In the genomic region with DNA sequence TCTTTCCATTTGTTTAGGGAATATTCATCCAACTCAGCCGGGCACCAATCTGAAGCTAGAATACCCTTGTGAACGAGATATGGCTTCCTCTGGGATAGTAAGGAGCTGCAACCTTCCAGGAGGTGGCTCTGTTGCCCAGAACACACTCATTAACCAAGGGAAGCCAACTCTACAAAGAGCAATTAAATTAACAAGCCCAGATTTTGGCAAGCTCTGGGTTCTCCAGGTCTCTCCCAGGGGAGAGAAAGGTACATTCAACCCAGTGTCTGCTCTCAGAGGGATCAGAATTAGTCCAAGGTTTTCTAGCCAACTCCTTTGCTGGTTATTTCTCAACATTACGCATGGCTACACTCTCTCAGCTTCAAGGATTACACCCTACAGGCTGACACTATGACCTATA, we compare ENCODE assay signal across 17 mouse cellular contexts. TPM values are rescaled to one million over a fixed set of nuclear protein-coding genes. Genes with fewer than 3 reads are reported as not detected.
DNase-seq lines count a peak whose midpoint lies in the region; ATAC-seq and TF ChIP-seq lines count a peak whose summit lies in the region.
"Had no signal": no experiment of that assay in that cellular context is flagged by ENCODE, and none has a peak within 500 bp of the region (broad histone marks: within the 10 kb centered on the region; RNA-seq: fewer than 3 reads in every experiment).

No protein-coding gene starts in this region.

- no peaks in the 10 kb centered on the region for H3K36me3 ChIP-seq in hindbrain, postnatal 0 days (ENCODE audit: insufficient read depth, low read length)
- H3K36me3 ChIP-seq in hindbrain, embryonic 13.5 days: no peaks in the 10 kb centered on the region
- H3K36me3 ChIP-seq in lung, postnatal 0 days (ENCODE audit: insufficient read depth, low read length): no peaks in the 10 kb centered on the region
- H3K36me3 ChIP-seq: heart, embryonic 13.5 days; lung, embryonic 15.5 days had no signal

- H3K9me3 ChIP-seq in hindbrain, postnatal 0 days (ENCODE audit: low read length): no peaks in the 10 kb centered on the region
- no peaks in the 10 kb centered on the region for H3K9me3 ChIP-seq in hindbrain, embryonic 13.5 days
- no peaks in the 10 kb centered on the region for H3K9me3 ChIP-seq in lung, postnatal 0 days (ENCODE audit: low read length)
- H3K9me3 ChIP-seq: heart, embryonic 13.5 days; lung, embryonic 15.5 days had no signal

- no peak overlapping the region for H3K4me3 ChIP-seq in hindbrain, postnatal 0 days (ENCODE audit: low read length)
- H3K4me3 ChIP-seq in hindbrain, embryonic 13.5 days: no peak overlapping the region
- H3K4me3 ChIP-seq in lung, postnatal 0 days (ENCODE audit: low read depth, low read length): no peak overlapping the region
- H3K4me3 ChIP-seq: heart, embryonic 13.5 days; lung, embryonic 15.5 days had no signal

- no peak for TF ChIP-seq POLR2A in brain, embryonic 14.5 days (IDR thresholded peaks at IDR 0.05; ENCODE audit: borderline replicate concordance, extremely low read depth, insufficient read depth, insufficient read length, poor library complexity, severe bottlenecking)

- no peak for TF ChIP-seq EP300 in lung, postnatal 0 days (IDR thresholded peaks at IDR 0.05)

- ATAC-seq in hindbrain, postnatal 0 days: no peak
- no peak for ATAC-seq in hindbrain, embryonic 13.5 days (ENCODE audit: low FRiP score)
- no peak for ATAC-seq in lung, postnatal 0 days
- ATAC-seq: activated CD4-positive, CD25-positive, alpha-beta regulatory T cell, adult 4 months; hindbrain, embryonic 16.5 days; midbrain, embryonic 16.5 days had no signal

- 67% methylated on average over 3 of the region's 3 CpGs for WGBS in hindbrain, postnatal 0 days
- WGBS in hindbrain, embryonic 13.5 days: 78% methylated on average over 3 of the region's 3 CpGs
- 53% methylated on average over 3 of the region's 3 CpGs for WGBS in lung, postnatal 0 days

- no peak overlapping the region for H3K9ac ChIP-seq in hindbrain, postnatal 0 days (replicated peaks; ENCODE audit: low read length)
- no peak overlapping the region for H3K9ac ChIP-seq in hindbrain, embryonic 13.5 days
- no peak overlapping the region for H3K9ac ChIP-seq in lung, postnatal 0 days (replicated peaks; ENCODE audit: low read depth)
- H3K9ac ChIP-seq: heart, embryonic 13.5 days; lung, embryonic 15.5 days had no signal

- DNase-seq in hindbrain, postnatal 0 days (ENCODE audit: low spot score): peak; percentile 6
- DNase-seq in lung, postnatal 0 days (ENCODE audit: low spot score): no peak
- no peak for DNase-seq in lung, postnatal 25 days (ENCODE audit: low spot score)
- DNase-seq in brain, embryonic 14.5 days (ENCODE audit: low read depth): peak; percentile 20
- peak; percentile 5 to 16 for DNase-seq in layer of hippocampus, postnatal 14 days (ENCODE audit: low spot score in 2 of 2)
- DNase-seq in thymus, postnatal 10 days (ENCODE audit: low spot score in 2 of 2): no peak
- DNase-seq: cerebellum, adult 9-11 months; right cerebral cortex, postnatal 25 days; thymus, postnatal 4 days had no signal

- H3K4me2 ChIP-seq in hindbrain, postnatal 0 days (ENCODE audit: low read depth, low read length): no peak overlapping the region
- H3K4me2 ChIP-seq in hindbrain, embryonic 13.5 days: no peak overlapping the region
- no peak overlapping the region for H3K4me2 ChIP-seq in lung, postnatal 0 days (replicated peaks; ENCODE audit: low read depth, low read length)
- H3K4me2 ChIP-seq: heart, embryonic 13.5 days; lung, embryonic 15.5 days had no signal

- TF ChIP-seq CTCF in hindbrain, postnatal 0 days (IDR thresholded peaks at IDR 0.05; ENCODE audit: low read depth): peak; percentile 29
- TF ChIP-seq CTCF in lung, postnatal 0 days (IDR thresholded peaks at IDR 0.05): peak; percentile 29; the same call in 1 of the 2 replicates
- no peak for TF ChIP-seq CTCF in brain, embryonic 14.5 days (IDR thresholded peaks at IDR 0.05; ENCODE audit: borderline replicate concordance, extremely low read depth, insufficient read depth, insufficient read length)

- no peaks in the 10 kb centered on the region for H3K27me3 ChIP-seq in hindbrain, postnatal 0 days (ENCODE audit: insufficient read depth, low read length)
- no peaks in the 10 kb centered on the region for H3K27me3 ChIP-seq in hindbrain, embryonic 13.5 days
- H3K27me3 ChIP-seq in lung, postnatal 0 days (replicated peaks; ENCODE audit: insufficient read depth, low read length): no peaks in the 10 kb centered on the region
- H3K27me3 ChIP-seq: heart, embryonic 13.5 days; lung, embryonic 15.5 days had no signal

- H3K4me1 ChIP-seq in hindbrain, postnatal 0 days (ENCODE audit: insufficient read depth, low read length): no peaks in the 10 kb centered on the region
- no peaks in the 10 kb centered on the region for H3K4me1 ChIP-seq in hindbrain, embryonic 13.5 days (replicated peaks)
- no peaks in the 10 kb centered on the region for H3K4me1 ChIP-seq in lung, postnatal 0 days (ENCODE audit: insufficient read depth, low read depth, low read length)
- H3K4me1 ChIP-seq: lung, embryonic 15.5 days had no signal

- H3K27ac ChIP-seq in hindbrain, postnatal 0 days: no peak overlapping the region
- H3K27ac ChIP-seq in hindbrain, embryonic 13.5 days: no peak overlapping the region
- H3K27ac ChIP-seq in lung, postnatal 0 days (ENCODE audit: low read length): no peak overlapping the region
- H3K27ac ChIP-seq: heart, embryonic 13.5 days; lung, embryonic 15.5 days had no signal

RNA-seq across cellular contexts. Expression of a gene that starts 26.6 kb away (rescaled TPM):
- total RNA-seq in hindbrain, postnatal 0 days (2014; rRNA removed): 0.05 and 0.36 TPM in 2 replicates
- polyA plus RNA-seq in hindbrain, postnatal 0 days (2015; fragmentation: Nextera tagmentation; extraction: Ambion mirVana): 0.14 and 0.20 TPM in 2 replicates
- 0.17 and 0.48 TPM in 2 replicates for polyA plus RNA-seq in hindbrain, embryonic 13.5 days (2015; fragmentation: Nextera tagmentation; extraction: Ambion mirVana)
- polyA plus RNA-seq in lung, postnatal 0 days (2015; fragmentation: Nextera tagmentation; extraction: Ambion mirVana): 0.32 and 0.36 TPM in 2 replicates
- polyA plus RNA-seq in brain, embryonic 14.5 days (2012; rRNA removed): 0.06 and 0.12 TPM in 2 replicates
- total RNA-seq in layer of hippocampus, postnatal 14 days (2021): under 1 TPM; 0.07 to 0.12 TPM
- total RNA-seq: left cerebral cortex, postnatal 36 days; neutrophil, adult 5-6 weeks had no signal
- polyA plus RNA-seq: activated CD4-positive, CD25-positive, alpha-beta regulatory T cell, adult 4 months had no signal

Comparison
In these comparisons a context has a peak if more than half of its experiments do, and no peak if none do; other contexts are left out.
1. DNase-seq: peak in hindbrain, postnatal 0 days (single experiment), brain, embryonic 14.5 days (single experiment) and layer of hippocampus, postnatal 14 days (2 of 2); none in lung, postnatal 0 days (single experiment), lung, postnatal 25 days (single experiment) and thymus, postnatal 10 days (0 of 2).